Mouse (Mus musculus): ENCODE data around the gene Zdhhc22.

DNA sequence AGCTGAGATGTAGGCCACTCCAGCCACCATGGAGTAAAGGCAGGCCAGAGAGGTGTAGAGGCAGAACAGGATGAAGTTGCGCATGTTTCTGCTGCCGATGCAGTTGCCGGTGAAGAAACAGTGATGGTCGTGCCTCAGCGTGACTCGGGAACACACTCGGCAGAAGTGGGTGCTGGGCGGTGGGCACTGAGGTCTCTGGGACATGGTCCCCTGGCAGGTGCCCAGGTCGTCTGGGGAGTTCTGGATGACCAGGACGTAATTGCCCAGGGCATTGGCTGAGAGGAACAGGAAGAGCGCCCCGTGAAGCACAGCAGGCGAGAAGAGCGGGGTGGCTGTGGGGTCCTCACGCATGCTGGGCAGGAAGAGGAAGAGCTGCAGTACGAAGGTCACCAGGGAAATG lies 2.0 kb downstream of the Zdhhc22 start:
- TF ChIP-seq CTCF (IDR thresholded peaks at IDR 0.05; ENCODE audit: low read depth) (no peak), EP300 (IDR thresholded peaks at IDR 0.05; ENCODE audit: low read depth) (no peak)
